Mouse (Mus musculus) thymus, adult 2 months (tissue): ENCODE measurements at regions not wholly inside any gene's neighbourhood (a gene's known extent, or its start where the extent isn't known, plus 50 kb on each side); places are given as distances from the start of the nearest gene placed in this dataset.

ENCODE experiments used
- CTCF ChIP-seq: fragments of 200-500 bp; IDR thresholded peaks from 2 replicates; pipeline ENCODE4 v1.5.1; 2012; ENCODE audit warnings: mild to moderate bottlenecking, control low read depth, low read length, moderate library complexity, borderline replicate concordance; ENCODE audit not compliant: control insufficient read depth, poor library complexity, insufficient read depth; ENCODE audit errors: extremely low read depth
- POLR2A ChIP-seq: fragments of 200-500 bp; IDR thresholded peaks from 2 replicates; pipeline ENCODE4 v1.6.1; 2012; ENCODE audit warnings: mild to moderate bottlenecking, low read length, control low read depth, moderate library complexity; ENCODE audit not compliant: control insufficient read depth, poor library complexity, insufficient read depth; ENCODE audit errors: extremely low read depth

DNA sequence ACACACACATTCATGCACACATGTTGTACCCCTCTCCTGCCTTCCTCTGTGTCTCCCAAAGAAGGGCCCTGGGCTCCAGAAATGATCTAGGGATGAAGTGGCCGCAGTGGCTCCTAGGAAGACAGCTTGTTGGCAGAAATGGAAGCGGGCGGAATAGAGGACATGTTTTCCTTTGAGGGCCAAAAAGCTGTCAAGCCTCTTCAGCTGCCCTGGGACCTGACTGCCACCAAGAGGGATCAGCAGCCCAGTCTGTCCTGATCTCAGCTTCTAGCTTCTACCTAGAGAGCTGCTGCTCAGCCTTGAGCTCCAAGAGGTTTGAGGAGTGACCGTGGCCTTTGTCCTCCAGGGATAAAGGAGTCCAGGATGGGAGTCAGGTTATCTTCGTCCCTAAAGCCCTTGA lies 93.8 kb upstream of the Zfp703 start:
- TF ChIP-seq CTCF (no peak), POLR2A (no peak)
